Mouse (Mus musculus): Measurements from ENCODE around the gene Cdyl.

DNA sequence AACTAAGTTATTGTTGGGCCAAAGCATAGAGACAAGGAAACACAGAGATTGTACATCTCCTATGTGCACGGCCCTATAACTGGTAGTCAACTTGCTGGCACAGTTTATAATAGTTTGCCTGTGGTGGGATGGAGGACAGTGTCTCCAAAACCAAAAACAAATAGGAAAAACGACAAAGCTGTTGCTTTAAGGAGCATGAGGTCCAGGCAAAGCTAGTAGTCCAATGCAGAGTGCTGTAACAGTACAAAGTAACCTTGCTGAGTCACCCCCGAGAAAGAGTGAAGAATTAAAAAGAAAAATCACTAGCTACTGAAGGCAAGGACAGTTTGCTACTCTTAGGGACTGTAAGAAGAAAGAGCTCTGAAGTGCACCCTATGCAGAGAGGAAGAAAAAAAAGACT is 21.7 kb downstream of the Cdyl start:
- TF ChIP-seq CTCF (IDR thresholded peaks at IDR 0.05; ENCODE audit: low read depth): no peak
- TF ChIP-seq EP300 (IDR thresholded peaks at IDR 0.05; ENCODE audit: low read depth): no peak
